46 mouse cellular contexts compared by ENCODE assay signal in the genomic region with DNA sequence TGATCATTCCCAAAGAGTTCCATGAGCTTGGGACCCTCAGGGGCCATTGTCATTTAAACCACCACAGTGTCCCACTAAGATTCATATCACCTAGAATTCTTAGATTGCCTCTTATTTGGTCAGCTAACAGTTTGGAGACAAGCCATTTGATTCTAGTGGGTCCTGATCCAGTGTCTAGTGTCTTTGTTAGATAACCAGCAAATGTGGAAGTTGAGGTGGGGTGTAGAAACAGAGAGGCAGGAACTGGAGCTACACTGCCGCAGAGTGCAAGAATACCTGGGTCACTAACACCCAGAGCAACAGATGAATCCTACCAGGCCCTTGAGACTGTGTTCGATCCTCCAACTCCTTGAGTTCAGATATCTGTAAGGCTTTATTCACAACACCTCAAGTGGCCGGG. TPM values are rescaled to one million over a fixed set of nuclear protein-coding genes. Genes with fewer than 3 reads are reported as not detected.
"Had no signal": no experiment of that assay in that cellular context is flagged by ENCODE, and none has a peak within 500 bp of the region (broad histone marks: within the 10 kb centered on the region; RNA-seq: fewer than 3 reads in every experiment).

No protein-coding gene starts in this region.

- H3K4me2 ChIP-seq: limb, embryonic 12.5 days; limb, embryonic 13.5 days; limb, embryonic 15.5 days; liver, embryonic 11.5 days; liver, embryonic 12.5 days; liver, embryonic 13.5 days; liver, embryonic 15.5 days; lung, embryonic 14.5 days; lung, embryonic 15.5 days; midbrain, embryonic 11.5 days; midbrain, embryonic 12.5 days; midbrain, embryonic 13.5 days; midbrain, embryonic 15.5 days; neural tube, embryonic 12.5 days had no signal

- H3K4me3 ChIP-seq: limb, embryonic 10.5 days; limb, embryonic 12.5 days; limb, embryonic 13.5 days; limb, embryonic 15.5 days; liver, embryonic 12.5 days; liver, embryonic 13.5 days; liver, embryonic 15.5 days; lung, embryonic 15.5 days; megakaryocyte, embryonic 14.5 days; midbrain, embryonic 10.5 days; midbrain, embryonic 12.5 days; midbrain, embryonic 13.5 days; midbrain, embryonic 15.5 days; myocyte; neural tube, embryonic 12.5 days had no signal

- H3K9me3 ChIP-seq: limb, embryonic 10.5 days; limb, embryonic 12.5 days; limb, embryonic 13.5 days; limb, embryonic 15.5 days; liver, embryonic 12.5 days; liver, embryonic 13.5 days; liver, embryonic 15.5 days; lung, embryonic 15.5 days; midbrain, embryonic 10.5 days; midbrain, embryonic 12.5 days; midbrain, embryonic 13.5 days; midbrain, embryonic 15.5 days; neural tube, embryonic 12.5 days had no signal

- ATAC-seq: liver, embryonic 12.5 days; liver, postnatal 0 days; lung, postnatal 0 days; midbrain, embryonic 13.5 days; midbrain, embryonic 15.5 days; midbrain, embryonic 16.5 days had no signal

- H3K27ac ChIP-seq: limb, embryonic 10.5 days; limb, embryonic 12.5 days; limb, embryonic 13.5 days; limb, embryonic 15.5 days; liver, embryonic 12.5 days; liver, embryonic 13.5 days; liver, embryonic 14.5 days; liver, embryonic 15.5 days; lung, embryonic 15.5 days; macrophage; midbrain, embryonic 10.5 days; midbrain, embryonic 12.5 days; midbrain, embryonic 13.5 days; midbrain, embryonic 15.5 days; neural tube, embryonic 12.5 days had no signal

- H3K4me1 ChIP-seq: limb, embryonic 15.5 days; liver, embryonic 15.5 days; midbrain, embryonic 12.5 days had no signal

- H3K27me3 ChIP-seq: liver, embryonic 13.5 days; midbrain, embryonic 15.5 days; neural tube, embryonic 12.5 days had no signal

- H3K9ac ChIP-seq: limb, embryonic 12.5 days; limb, embryonic 13.5 days; limb, embryonic 15.5 days; liver, embryonic 12.5 days; liver, embryonic 13.5 days; liver, embryonic 14.5 days; liver, embryonic 15.5 days; liver, postnatal 0 days; lung, embryonic 14.5 days; lung, embryonic 15.5 days; midbrain, embryonic 12.5 days; midbrain, embryonic 13.5 days; midbrain, embryonic 15.5 days; neural tube, embryonic 12.5 days had no signal

- H3K36me3 ChIP-seq: limb, embryonic 10.5 days; limb, embryonic 12.5 days; limb, embryonic 13.5 days; limb, embryonic 15.5 days; liver, embryonic 12.5 days; liver, embryonic 13.5 days; liver, embryonic 15.5 days; lung, embryonic 15.5 days; midbrain, embryonic 10.5 days; midbrain, embryonic 12.5 days; midbrain, embryonic 13.5 days; midbrain, embryonic 15.5 days; neural tube, embryonic 12.5 days had no signal

- DNase-seq: left cerebral cortex, postnatal 4 days; liver; liver, embryonic 13.5 days; liver, postnatal 0 days; lung, adult 18-20 months; lung, adult 2 months; lung, embryonic 14.5 days; lung, postnatal 10 days; lung, postnatal 14 days; lung, postnatal 36 days; lung, postnatal 4 days; midbrain, embryonic 14.5 days had no signal

RNA-seq across cellular contexts. Expression of gene 1700016D06Rik, which starts 4.7 kb away (rescaled TPM):
- total RNA-seq: left cerebral cortex, postnatal 10 days; left cerebral cortex, postnatal 14 days; left cerebral cortex, postnatal 25 days; left cerebral cortex, postnatal 36 days; left cerebral cortex, postnatal 4 days; liver, adult 2 months; megakaryocyte progenitor cell, adult 5-6 weeks; megakaryocyte, adult 5-6 weeks; megakaryocyte-erythroid progenitor cell, adult 5-6 weeks; midbrain, postnatal 0 days had no signal
- polyA plus RNA-seq: limb, embryonic 10.5 days; limb, embryonic 11.5 days; limb, embryonic 12.5 days; limb, embryonic 14.5 days; limb, embryonic 15.5 days; liver, adult 2 months; liver, embryonic 11.5 days; liver, embryonic 12.5 days; liver, embryonic 13.5 days; liver, embryonic 14.5 days; liver, embryonic 15.5 days; liver, embryonic 16.5 days; liver, postnatal 0 days; lung, adult 2 months; lung, embryonic 14.5 days; lung, embryonic 15.5 days; lung, embryonic 16.5 days; lung, postnatal 0 days; macrophage; midbrain, embryonic 11.5 days; midbrain, embryonic 14.5 days; midbrain, embryonic 15.5 days; midbrain, embryonic 16.5 days; neural tube, embryonic 11.5 days; neural tube, embryonic 12.5 days had no signal
